Mouse (Mus musculus): ENCODE measurements around the gene Trappc12. TPM values are rescaled to one million over a fixed set of nuclear protein-coding genes. Genes with fewer than 3 reads are reported as not detected.
A peak's percentile ranks its signal among the peaks of the same experiment; 100 is the strongest.

Trappc12 gene
- polyA plus RNA-seq, 1 experiment, result 33.4 TPM

GRCm38 (mm10) chr12:28786310-28786709 lies 36.0 kb upstream of the Trappc12 start:
- no peaks in the 10 kb centered on the region for H3K27me3 ChIP-seq (ENCODE audit: control insufficient read depth, insufficient read depth, low read length)
- DNase-seq, result no peak
- H3K27ac ChIP-seq (ENCODE audit: control insufficient read depth, insufficient read depth, low read length), result no peak overlapping the region
- 96% methylated on average over 6 of the region's 6 CpGs for WGBS
- TF ChIP-seq POLR2A (IDR thresholded peaks at IDR 0.05; ENCODE audit: control insufficient read depth, extremely low read depth, insufficient read depth, low read length, poor library complexity) (no peak), CTCF (IDR thresholded peaks at IDR 0.05; ENCODE audit: borderline replicate concordance, control insufficient read depth, extremely low read depth, insufficient read depth, low read length, poor library complexity) (no peak)
- H3K36me3 ChIP-seq (ENCODE audit: control insufficient read depth, insufficient read depth, low read length), result no peaks in the 10 kb centered on the region
- no peak overlapping the region for H3K4me3 ChIP-seq (ENCODE audit: control insufficient read depth, insufficient read depth, low read length)
- peaks cover 7% of the 10 kb centered on the region for H3K4me1 ChIP-seq (replicated peaks; ENCODE audit: control insufficient read depth, insufficient read depth, low read length)

- H3K36me3 ChIP-seq (ENCODE audit: control insufficient read depth, insufficient read depth, low read length), result no peaks in the 10 kb centered on the region
- TF ChIP-seq CTCF (IDR thresholded peaks at IDR 0.05; ENCODE audit: borderline replicate concordance, control insufficient read depth, extremely low read depth, insufficient read depth, low read length, poor library complexity) (no peak), POLR2A (IDR thresholded peaks at IDR 0.05; ENCODE audit: control insufficient read depth, extremely low read depth, insufficient read depth, low read length, poor library complexity) (no peak)
- WGBS, result 78% methylated on average over 1 of the region's 1 CpGs
- H3K4me1 ChIP-seq (replicated peaks; ENCODE audit: control insufficient read depth, insufficient read depth, low read length), result peaks cover 7% of the 10 kb centered on the region
- no peak for DNase-seq
- no peaks in the 10 kb centered on the region for H3K27me3 ChIP-seq (ENCODE audit: control insufficient read depth, insufficient read depth, low read length)
- H3K27ac ChIP-seq (ENCODE audit: control insufficient read depth, insufficient read depth, low read length), result no peak overlapping the region
- no peak overlapping the region for H3K4me3 ChIP-seq (ENCODE audit: control insufficient read depth, insufficient read depth, low read length)
Observed at GRCm38 (mm10) chr12:28785299-28785698, 35.0 kb upstream of the Trappc12 start.

GRCm38 (mm10) chr12:28784864-28785263 lies 34.6 kb upstream of the Trappc12 start:
- DNase-seq, result no peak
- TF ChIP-seq CTCF (IDR thresholded peaks at IDR 0.05; ENCODE audit: borderline replicate concordance, control insufficient read depth, extremely low read depth, insufficient read depth, low read length, poor library complexity) (no peak), POLR2A (IDR thresholded peaks at IDR 0.05; ENCODE audit: control insufficient read depth, extremely low read depth, insufficient read depth, low read length, poor library complexity) (no peak)
- H3K36me3 ChIP-seq (ENCODE audit: control insufficient read depth, insufficient read depth, low read length), result no peaks in the 10 kb centered on the region
- 92% methylated on average over 8 of the region's 8 CpGs for WGBS
- H3K27ac ChIP-seq (ENCODE audit: control insufficient read depth, insufficient read depth, low read length), result no peak overlapping the region
- H3K4me1 ChIP-seq (replicated peaks; ENCODE audit: control insufficient read depth, insufficient read depth, low read length), result peaks cover 7% of the 10 kb centered on the region
- H3K27me3 ChIP-seq (ENCODE audit: control insufficient read depth, insufficient read depth, low read length), result no peaks in the 10 kb centered on the region
- no peak overlapping the region for H3K4me3 ChIP-seq (ENCODE audit: control insufficient read depth, insufficient read depth, low read length)

- no peaks in the 10 kb centered on the region for H3K27me3 ChIP-seq (ENCODE audit: control insufficient read depth, insufficient read depth, low read length)
- H3K4me1 ChIP-seq (replicated peaks; ENCODE audit: control insufficient read depth, insufficient read depth, low read length), result peaks cover 7% of the 10 kb centered on the region
- no peak overlapping the region for H3K27ac ChIP-seq (ENCODE audit: control insufficient read depth, insufficient read depth, low read length)
- no peak overlapping the region for H3K4me3 ChIP-seq (ENCODE audit: control insufficient read depth, insufficient read depth, low read length)
- DNase-seq, result peak; percentile 46
- TF ChIP-seq POLR2A (IDR thresholded peaks at IDR 0.05; ENCODE audit: control insufficient read depth, extremely low read depth, insufficient read depth, low read length, poor library complexity) (no peak), CTCF (IDR thresholded peaks at IDR 0.05; ENCODE audit: borderline replicate concordance, control insufficient read depth, extremely low read depth, insufficient read depth, low read length, poor library complexity) (0 out of 2 replicates have a peak, but pooled peaks have one; percentile 35)
- WGBS, result 39% methylated on average over 4 of the region's 4 CpGs
- H3K36me3 ChIP-seq (ENCODE audit: control insufficient read depth, insufficient read depth, low read length), result no peaks in the 10 kb centered on the region
Observed at GRCm38 (mm10) chr12:28784355-28784754, 34.1 kb upstream of the Trappc12 start.

- Histone ChIP-seq H3K27me3 (ENCODE audit: control insufficient read depth, insufficient read depth, low read length) (no peaks in the 10 kb centered on the region), H3K27ac (ENCODE audit: control insufficient read depth, insufficient read depth, low read length) (no peak overlapping the region), H3K4me3 (ENCODE audit: control insufficient read depth, insufficient read depth, low read length) (no peak overlapping the region), H3K4me1 (replicated peaks; ENCODE audit: control insufficient read depth, insufficient read depth, low read length) (peaks cover 6% of the 10 kb centered on the region), H3K36me3 (ENCODE audit: control insufficient read depth, insufficient read depth, low read length) (no peaks in the 10 kb centered on the region)
- WGBS, result 97% methylated on average over 3 of the region's 3 CpGs
- no peak for DNase-seq
- no peak for TF ChIP-seq CTCF (IDR thresholded peaks at IDR 0.05; ENCODE audit: borderline replicate concordance, control insufficient read depth, extremely low read depth, insufficient read depth, low read length, poor library complexity)
- TF ChIP-seq POLR2A (IDR thresholded peaks at IDR 0.05; ENCODE audit: control insufficient read depth, extremely low read depth, insufficient read depth, low read length, poor library complexity), result no peak
Observed at GRCm38 (mm10) chr12:28782637-28783036, 32.4 kb upstream of the Trappc12 start.

GRCm38 (mm10) chr12:28780180-28780579 lies 29.9 kb upstream of the Trappc12 start:
- 98% methylated on average over 7 of the region's 7 CpGs for WGBS
- no peaks in the 10 kb centered on the region for H3K36me3 ChIP-seq (ENCODE audit: control insufficient read depth, insufficient read depth, low read length)
- H3K27ac ChIP-seq (ENCODE audit: control insufficient read depth, insufficient read depth, low read length), result no peak overlapping the region
- no peak overlapping the region for H3K4me3 ChIP-seq (ENCODE audit: control insufficient read depth, insufficient read depth, low read length)
- H3K4me1 ChIP-seq (replicated peaks; ENCODE audit: control insufficient read depth, insufficient read depth, low read length), result peaks cover 4% of the 10 kb centered on the region; the same call in 1 of the 2 replicates
- H3K27me3 ChIP-seq (ENCODE audit: control insufficient read depth, insufficient read depth, low read length), result no peaks in the 10 kb centered on the region
- no peak for DNase-seq
- TF ChIP-seq POLR2A (IDR thresholded peaks at IDR 0.05; ENCODE audit: control insufficient read depth, extremely low read depth, insufficient read depth, low read length, poor library complexity), result no peak
- TF ChIP-seq CTCF (IDR thresholded peaks at IDR 0.05; ENCODE audit: borderline replicate concordance, control insufficient read depth, extremely low read depth, insufficient read depth, low read length, poor library complexity), result no peak

- TF ChIP-seq CTCF (IDR thresholded peaks at IDR 0.05; ENCODE audit: borderline replicate concordance, control insufficient read depth, extremely low read depth, insufficient read depth, low read length, poor library complexity) (no peak), POLR2A (IDR thresholded peaks at IDR 0.05; ENCODE audit: control insufficient read depth, extremely low read depth, insufficient read depth, low read length, poor library complexity) (no peak)
- Histone ChIP-seq H3K27me3 (ENCODE audit: control insufficient read depth, insufficient read depth, low read length) (no peaks in the 10 kb centered on the region), H3K36me3 (ENCODE audit: control insufficient read depth, insufficient read depth, low read length) (no peaks in the 10 kb centered on the region), H3K4me1 (replicated peaks; ENCODE audit: control insufficient read depth, insufficient read depth, low read length) (no peaks in the 10 kb centered on the region), H3K27ac (ENCODE audit: control insufficient read depth, insufficient read depth, low read length) (no peak overlapping the region), H3K4me3 (ENCODE audit: control insufficient read depth, insufficient read depth, low read length) (no peak overlapping the region)
- no peak for DNase-seq
- WGBS, result 94% methylated on average over 6 of the region's 6 CpGs
Observed at GRCm38 (mm10) chr12:28775627-28776026, 25.4 kb upstream of the Trappc12 start.

All from thymus, adult 2 months (tissue).